Mouse (Mus musculus) R1 (cell line): ENCODE measurements around the gene Man1c1.

ENCODE experiments used
- DNase-seq: peaks from one replicate; pipeline ENCODE4 v3.0.0-alpha.2; 2018; ENCODE audit warnings: low read depth, low spot score

The Man1c1 gene

DNA sequence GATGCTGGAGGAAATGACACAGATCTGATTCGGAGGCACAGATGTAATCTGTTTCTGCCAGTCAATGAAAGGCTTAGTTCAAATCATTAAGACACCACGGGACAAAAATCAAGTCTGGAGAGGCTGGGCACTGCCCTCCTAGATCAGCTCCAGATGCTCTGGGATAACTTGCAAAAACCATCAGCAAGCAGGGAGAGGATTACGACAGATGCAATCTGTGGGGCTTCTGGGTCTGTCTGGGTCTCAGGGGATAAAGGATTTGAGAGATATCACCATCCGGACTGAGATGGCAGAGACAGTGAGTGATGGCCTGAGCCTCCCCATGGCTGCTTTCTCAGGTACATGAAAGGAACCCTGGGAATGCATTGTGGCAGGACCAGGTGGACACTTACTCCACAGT lies 99.6 kb downstream of the Man1c1 start:
- no peak for DNase-seq

DNA sequence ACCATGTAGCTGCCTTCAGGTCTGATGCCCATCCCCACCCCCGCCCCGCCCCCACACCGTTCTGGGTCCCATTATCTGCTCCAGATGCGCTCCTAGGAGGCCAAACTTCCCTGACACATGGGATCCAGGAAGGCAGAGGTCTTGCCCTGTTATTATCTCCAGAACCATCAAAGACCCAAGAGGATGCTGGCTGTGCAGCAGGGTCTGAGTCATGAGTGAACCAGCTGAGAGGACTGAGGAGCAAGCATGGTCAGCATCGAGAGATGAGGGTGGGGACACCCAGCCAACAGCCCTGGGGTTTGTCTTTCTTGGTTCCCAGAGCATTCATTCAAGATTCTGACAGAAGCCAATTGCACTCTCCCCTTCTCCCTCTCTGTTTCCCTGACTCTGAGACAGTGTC lies 100.5 kb downstream of the Man1c1 start:
- no peak for DNase-seq

DNA sequence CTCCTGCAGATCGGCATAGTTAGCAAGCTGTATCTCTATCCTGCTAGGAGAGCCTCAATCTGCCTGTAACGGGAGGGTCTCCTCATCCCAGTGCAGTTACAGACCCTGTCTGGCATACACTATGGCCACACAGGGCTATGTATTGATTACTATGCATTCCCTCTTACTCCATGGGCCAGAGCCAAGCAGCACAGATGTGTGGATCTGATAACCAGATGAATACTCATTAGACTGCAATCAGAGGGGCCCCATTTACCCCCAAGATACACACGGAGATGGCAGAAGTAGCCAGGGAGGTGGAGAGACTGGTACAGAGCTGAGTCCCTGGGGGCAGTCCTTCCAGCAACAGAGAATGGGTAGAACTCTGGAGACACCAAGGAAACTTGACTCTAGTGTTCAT lies 101.5 kb downstream of the Man1c1 start:
- DNase-seq: no peak

DNA sequence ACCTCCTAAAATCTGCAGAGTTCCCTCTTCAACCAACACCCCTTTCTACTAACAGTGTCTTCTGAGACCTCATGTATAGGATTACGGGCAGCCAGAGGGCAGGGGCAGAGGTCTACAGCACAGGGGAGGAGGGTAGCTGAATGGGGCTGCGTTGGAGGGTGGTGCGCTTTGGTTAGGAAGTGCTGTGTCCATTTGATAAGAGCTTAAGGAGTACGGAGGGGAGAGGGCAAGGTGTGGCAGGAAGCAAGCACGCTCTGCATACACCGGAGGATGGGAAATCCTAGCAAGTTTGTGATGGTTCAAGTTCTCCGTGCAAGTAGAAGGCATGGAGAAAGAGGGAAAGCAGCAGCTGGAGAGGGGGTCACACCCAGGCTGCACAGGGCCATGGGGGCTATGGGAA lies 102.1 kb downstream of the Man1c1 start:
- no peak for DNase-seq

DNA sequence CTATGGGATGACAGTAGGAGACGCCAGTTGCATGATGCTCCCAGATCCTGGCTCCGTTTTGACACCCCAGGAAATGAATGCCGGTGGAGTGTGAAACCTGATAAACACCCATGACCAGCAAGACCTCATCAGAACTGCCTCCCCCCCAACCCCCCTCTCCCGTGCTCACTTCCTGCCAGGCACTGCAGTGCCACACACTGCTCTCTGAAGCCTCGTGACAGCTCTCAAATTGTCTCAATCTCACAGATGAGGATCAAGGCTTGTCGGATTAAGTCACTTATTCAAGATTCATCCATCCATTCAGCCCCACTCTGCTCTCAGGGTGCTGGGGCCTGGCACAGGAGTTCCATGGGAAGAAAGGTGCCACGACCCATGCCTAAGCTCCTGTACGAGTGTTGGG lies 102.7 kb downstream of the Man1c1 start:
- DNase-seq: no peak

DNA sequence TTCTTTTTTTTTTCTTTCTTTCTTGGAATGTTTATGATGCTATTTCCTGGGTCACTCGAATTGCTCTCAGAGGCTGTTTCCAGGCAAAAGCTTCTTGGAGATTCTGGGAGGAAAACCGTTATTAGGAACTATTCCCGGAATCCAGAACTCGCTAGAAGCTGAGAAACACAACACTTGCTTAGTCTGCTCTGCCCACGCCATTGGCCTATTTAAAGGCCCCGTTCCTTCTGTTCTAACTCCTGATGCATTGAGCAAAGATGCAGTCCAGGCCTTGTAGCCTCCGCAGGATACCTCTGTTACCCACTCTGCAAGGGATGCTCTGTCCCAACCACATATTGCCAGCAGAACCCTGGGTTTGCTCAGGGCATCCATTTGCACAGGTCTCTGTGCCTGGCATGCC lies 103.3 kb downstream of the Man1c1 start:
- DNase-seq: no peak

DNA sequence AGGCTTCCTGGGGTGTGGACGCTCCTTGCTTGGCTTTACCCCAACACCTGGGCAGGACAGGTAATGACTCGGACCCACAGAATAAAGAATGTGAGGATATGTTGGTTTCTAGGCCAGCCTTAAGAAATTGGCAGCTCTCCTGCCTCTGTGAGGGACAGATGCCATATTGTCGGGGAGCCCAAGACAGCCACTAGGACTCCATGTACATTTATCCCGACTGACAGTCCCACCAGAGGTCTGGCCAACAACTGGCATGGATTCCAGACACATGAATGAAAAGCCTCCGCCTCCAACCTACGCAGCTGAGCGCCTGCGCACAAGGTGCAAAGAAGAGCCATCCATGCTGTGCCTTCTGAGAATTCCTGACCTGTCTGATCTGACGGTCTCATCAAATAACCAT lies 104.0 kb downstream of the Man1c1 start:
- no peak for DNase-seq

DNA sequence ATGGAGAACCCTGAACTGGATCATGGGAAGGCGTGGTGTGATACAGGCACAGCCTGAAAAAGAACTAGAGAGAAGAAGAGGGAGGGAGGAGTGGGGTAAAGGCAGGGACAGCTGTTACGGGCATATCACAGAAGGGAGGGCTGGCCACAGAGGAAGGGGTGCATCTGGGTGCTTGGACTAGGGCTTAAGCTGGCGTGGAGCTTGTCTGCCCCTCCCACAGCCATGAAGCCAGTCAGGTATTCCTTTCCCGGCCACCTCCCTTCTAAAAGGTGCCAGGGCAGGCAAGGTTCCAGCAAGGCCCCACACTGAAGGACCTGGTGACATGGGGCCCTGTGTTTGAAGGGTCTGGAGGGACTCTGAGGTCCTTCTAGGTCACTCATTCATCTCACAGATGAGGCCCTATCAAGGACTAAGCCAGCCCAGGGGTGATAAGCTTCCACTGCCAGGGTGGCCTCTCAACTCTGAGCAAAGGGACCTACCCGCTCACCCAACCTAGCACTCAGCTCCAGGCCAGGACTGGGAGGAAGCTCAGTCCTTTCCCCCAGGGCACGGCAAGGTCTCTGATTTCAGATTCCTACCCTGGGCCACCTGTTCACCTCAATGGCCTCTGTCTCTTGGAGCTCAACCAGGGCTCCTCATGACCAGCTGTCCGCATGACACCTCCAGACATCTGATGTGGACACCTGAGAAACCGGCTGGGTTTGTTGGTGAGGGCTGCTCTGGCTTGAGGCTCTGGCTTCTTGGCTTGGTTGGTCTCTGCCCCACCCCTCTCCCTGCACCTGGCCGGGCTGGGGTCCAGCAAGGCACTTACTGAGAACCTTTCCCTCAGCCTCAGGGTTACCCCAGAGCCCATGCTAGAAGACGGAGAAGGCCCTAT lies 107.0 kb downstream of the Man1c1 start:
- no peak for DNase-seq

DNA sequence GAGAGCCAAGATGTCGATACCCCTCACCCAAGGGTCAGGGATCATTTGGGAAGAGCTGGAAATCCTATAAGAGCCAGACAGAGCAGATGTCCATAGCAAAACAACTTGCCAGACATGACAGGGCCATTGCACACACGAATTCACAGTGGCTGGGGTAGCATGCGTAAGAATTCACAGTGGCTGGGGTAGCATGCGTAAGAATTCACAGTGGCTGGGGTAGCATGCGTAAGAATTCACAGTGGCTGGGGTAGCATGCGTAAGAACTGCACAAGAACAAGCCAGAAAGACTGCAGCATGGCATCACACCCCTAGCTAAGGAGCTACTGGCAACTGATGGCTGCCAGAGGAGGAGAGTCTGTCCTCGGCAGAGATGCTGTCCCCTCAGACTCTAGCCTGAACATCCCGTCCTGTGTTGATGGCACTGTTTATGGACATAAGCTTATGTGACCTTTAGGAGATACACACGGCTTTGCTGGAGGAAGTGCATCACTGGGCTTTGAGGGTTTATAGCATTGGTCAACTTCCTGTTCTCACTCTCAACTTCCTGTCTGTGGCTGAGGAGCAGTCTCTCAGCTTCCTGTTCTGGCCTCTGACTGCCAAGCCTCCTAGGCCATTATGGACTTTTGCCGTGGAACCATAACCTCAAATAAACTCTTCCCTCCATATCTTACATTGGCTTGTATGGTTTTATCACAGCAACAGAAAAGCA lies 109.2 kb downstream of the Man1c1 start:
- no peak for DNase-seq

DNA sequence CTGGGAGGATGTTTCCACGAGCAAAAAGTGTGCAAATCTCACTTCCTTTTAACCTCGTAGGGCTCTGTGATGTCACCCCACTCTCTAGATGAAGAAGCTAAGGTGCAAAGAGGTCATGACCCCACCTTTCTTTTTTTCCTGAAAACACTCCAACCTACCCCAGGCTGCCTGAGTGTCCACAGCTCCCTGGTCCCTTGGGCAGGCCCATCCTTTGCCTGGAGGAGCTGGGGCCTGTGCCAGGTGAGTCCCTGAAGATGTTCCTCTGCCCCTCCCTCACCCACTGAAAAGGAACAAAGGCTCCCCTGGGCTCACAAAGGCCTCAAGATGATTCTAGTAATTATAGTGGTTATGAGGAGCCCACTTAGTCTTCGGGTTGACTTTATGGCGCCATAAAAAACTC lies 111.6 kb downstream of the Man1c1 start:
- no peak for DNase-seq

DNA sequence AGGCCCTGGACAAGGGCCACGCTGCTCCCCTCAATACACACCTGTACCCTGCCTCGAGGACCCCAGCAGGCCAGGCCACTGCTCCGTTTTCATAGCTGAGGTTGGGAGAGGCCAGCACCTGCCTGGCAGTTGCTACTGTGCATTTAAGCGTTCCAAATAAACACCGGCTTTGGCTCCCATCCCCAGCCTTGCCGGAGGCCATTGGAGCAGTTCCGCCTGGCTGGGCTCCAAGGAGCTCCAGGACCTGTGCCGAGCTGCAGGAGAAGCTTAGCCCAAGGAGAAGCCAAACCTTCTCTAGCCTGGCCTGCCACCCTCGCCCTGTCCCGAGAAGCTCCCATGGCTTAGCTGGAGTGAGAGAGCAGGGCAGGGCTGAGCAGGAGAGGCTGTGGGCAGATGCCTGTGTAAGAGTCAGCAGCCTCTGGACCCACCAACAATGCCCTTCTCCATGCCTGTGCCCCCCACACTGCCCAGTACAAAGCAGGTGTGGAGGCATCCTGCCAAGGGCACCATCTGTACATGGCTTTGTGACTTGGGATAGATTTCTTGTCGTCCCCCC lies 112.5 kb downstream of the Man1c1 start:
- DNase-seq: no peak

DNA sequence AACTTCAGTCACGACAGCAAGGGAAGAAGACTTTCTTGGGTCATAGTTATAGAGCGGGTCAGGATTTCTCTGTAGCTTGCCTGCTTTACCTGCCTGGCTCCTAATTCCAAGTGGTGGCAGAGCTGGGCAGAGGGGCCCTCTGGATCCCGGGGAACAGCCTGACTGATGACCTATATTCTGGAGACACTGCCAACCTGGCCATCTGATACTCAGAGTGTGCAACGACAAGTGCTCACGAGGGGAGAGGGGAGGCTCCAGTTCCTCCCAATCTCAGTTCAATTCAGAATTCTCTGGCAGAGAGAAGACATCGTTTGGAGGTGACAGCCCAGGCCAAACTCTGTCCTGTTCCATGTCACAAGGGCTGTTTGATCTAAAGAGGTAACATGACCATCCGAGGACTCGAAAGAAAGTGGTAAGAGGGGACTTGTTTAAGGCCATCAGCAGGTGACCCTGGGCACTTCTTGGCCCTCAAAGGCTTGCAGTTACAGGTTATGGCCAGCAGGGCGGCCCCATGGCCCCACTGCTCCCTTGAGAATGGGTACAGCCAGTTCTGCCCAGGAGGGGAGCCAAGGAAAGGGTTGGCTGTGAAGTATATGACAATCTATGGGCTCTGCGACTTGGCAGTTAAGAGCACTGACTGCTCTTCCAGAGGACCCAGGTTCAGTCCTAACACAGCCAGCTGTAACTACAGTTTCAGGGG lies 113.7 kb downstream of the Man1c1 start:
- DNase-seq: peak; percentile 28

DNA sequence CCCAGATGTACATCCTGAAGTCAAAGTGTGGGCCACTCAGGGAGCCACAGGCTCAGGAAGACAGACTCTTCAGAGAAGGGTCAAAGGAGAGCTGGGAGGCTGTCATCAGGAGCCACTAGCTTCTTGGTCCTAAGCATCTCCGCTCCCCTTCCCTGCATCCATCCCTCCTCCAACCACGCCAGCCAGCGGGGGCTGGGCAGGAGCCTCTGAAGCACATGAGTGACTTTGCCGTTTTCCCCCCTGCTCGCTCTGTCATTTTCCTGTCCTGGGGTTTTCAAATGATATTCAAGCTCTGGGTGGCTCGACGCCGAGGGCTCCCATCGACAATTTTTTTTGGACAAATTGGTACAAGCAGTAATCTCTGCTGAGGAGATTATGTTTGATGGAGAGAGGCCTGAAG lies 114.3 kb downstream of the Man1c1 start:
- no peak for DNase-seq

DNA sequence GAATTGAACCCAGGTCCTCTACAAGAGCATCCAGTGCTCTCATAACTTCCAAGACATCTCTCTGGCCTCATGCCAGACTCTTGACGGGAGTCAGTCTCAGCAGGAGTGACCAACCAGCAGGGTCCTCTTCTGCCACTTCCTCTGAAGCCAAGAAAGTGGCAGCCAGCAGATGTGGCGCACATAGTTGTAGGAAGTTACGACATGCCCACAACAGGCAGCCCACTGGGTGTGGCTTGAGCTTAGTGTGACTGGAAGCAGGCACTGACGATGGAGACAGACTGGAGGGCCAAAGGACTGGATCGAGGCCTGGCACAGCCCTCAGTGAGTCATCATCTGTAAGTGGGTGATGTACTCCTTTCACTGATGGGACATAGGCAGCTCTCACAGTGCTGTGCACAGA lies 115.1 kb downstream of the Man1c1 start:
- DNase-seq: no peak

DNA sequence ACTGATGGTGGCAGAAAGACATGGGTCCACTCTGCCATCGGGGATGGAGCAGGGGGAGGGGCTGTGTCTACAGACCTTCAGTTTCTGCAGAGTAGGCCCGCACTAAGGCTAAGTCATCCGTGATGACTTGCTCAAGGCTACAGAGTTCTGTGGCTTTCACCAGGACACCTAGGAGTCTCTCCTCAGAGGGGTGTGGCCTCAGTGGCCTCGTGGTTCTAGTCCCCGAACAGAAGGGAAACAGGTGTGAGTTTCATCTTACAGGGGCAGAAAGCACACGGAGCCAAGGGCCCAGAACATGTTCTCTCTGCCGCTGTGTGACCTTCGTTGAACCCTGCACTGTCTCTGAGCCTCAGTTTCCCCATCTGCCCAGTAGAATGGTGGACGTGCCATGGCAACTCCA lies 115.8 kb downstream of the Man1c1 start:
- DNase-seq: no peak

DNA sequence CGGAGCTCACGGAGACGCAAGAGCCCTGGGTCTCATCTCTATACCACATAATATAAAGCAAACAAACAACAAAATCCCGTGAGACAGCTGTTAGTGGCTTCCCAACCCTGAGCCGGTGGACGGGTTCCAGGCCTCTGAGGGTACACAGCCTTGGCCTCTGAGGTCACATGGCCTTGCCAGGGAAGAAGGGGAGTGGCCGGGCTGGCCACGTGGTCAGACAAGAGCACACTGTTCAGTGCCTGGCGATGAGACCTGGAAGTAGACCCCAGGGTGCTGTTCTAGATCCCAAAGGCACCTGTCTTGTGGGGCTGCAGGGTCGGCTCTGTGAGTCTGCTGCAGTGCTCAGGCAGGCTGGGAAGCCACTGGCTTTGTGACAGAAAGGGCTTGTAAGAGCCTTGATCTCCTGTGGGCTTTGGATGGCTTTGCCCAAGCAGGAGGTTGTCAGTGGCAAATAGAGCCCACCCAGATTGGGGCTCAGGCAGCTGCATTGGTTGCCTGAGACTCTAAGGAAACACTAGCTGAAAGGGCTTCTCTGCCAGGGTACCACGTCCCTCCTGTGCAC lies 116.4 kb downstream of the Man1c1 start:
- no peak for DNase-seq

DNA sequence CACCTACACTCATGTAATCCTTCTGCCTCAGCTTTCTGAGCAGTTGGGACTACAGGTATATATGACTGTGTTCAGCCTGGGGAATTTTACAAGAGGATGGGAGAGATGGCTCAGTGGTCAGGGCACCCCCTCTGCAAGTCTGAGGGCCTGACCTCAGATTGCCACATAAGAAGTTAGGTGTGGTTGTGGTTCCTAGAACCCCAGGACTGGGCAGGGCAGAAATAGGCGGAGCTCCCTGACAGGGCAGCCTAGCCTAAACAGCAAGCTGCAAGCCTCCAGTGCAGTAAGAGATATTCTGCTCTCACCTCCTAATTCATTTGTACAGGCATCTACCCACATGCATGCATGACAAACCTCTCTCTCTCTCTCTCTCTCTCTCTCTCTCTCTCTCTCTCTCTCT lies 117.5 kb downstream of the Man1c1 start:
- DNase-seq: no peak

DNA sequence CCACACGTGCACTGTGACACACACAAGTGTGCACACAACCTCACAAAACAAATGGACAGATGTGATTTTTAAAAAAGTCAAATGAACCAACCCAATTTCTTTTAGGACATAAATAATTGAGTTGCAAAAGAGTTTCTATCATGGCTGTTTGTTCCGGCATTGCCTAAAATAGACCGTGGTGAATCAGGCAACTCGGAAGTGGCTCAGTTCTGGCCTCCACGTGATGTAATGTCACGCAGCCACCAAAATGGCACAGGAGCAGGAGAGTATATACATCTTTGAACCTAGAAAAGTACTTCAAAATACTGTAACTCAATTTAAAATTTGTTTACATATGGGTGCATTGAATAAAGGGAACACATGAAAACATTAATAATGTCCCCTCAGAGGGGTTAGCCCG lies 118.0 kb downstream of the Man1c1 start:
- DNase-seq: no peak

DNA sequence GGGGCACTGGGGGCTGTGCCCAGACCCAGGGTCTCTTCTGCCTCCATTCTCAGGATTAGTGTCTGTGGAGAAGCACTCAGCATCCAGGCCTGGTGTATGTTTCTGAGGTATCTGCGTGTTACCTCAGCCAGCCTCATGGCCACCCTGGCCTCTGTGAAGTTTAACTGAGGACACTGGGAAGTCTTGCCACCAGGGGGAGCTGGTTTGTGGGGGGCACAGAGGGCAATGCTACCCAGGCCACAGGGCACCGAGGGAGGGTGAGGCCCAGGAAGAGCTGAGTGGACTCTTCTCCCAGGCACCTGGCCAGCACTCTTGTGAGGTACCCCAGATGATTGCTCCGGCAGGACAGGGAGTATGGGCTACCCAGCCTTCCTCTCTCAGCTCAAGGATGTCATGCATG lies 120.6 kb downstream of the Man1c1 start:
- no peak for DNase-seq

DNA sequence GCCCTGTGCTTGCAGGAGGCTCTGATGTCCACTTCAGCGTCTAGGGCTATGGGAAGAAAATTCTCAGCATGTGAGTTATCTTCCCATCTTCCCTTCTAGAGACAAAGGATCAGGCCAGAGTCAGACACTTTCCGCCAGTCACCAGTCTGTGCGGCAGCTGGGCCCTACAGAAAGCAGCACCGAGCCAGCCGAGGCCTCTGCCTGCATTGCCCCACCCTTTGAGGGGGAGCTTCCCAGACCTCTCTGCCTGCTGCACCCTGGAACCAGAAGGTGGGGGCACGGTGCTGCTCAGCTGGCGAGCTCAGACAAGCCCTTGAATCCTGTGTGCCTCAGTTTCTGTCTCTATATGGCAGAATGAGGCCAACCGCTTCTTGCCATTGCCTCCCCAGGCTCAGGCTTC lies 122.7 kb downstream of the Man1c1 start:
- no peak for DNase-seq

DNA sequence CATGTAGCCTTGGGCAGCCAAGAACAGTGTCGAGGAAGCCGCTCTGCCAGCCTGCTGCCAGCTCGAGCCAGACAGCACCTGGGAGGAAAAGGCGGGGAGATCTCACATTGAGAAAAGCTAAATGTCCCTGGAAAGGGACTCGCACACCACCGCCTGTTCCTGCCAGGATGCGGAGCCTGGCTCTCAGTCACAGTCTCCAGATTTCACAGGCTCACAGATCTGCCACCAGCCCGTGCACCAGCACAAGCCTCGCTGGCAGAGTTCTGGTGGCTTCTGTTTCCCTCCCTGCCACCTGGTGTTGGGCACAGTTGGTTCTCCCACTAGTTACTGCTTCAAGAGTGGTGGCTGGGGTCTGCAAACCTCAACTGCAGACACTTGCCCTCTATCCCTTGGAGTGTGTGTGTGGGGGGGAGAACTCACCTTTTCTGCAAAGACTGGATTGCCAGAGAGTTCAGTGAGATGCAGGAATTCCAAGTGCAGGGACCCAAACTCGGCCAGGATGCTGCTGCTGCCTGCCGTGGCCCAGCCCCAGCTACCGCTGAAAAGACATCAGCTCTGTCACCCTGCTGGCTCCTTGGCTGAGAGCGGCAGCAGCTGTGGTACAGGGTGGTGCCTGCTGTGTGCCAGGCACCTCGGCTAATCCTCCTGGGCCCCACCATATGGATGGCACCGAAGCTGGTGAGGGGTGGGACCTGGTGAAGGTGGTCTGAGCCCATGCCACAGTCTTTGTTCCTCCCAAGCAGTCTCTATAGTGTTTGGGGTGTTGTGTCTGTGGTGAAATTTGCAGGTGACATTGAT lies 123.5 kb downstream of the Man1c1 start:
- no peak for DNase-seq
